Mouse (Mus musculus): ENCODE measurements around the gene Zfp583. TPM values are rescaled to one million over a fixed set of nuclear protein-coding genes. Genes with fewer than 3 reads are reported as not detected.

Zfp583 gene
- polyA plus RNA-seq, 1 experiment: 6.2 TPM

- H3K27ac ChIP-seq (ENCODE audit: insufficient read depth, low read length): peak within 1 kb of the TSS; percentile 42
- H3K4me3 ChIP-seq (ENCODE audit: insufficient read depth, low read length): peak within 1 kb of the TSS; percentile 54
- H3K4me1 ChIP-seq (ENCODE audit: control insufficient read depth, insufficient read depth, low read length): peaks cover 2% of the 10 kb centered on the region; the same call in 1 of the 2 replicates
- TF ChIP-seq CTCF (IDR thresholded peaks at IDR 0.05; ENCODE audit: borderline replicate concordance, insufficient read depth, low read length) (no peak), POLR2A (IDR thresholded peaks at IDR 0.05; ENCODE audit: low read depth, low read length) (peak; percentile 97)
Observed at GRCm38 (mm10) chr7:6285842-6286705, 45.0 kb downstream of the Zfp583 start, which contains the start of gene Zfp667. Gene Zfp667 (plus strand): TSS chr7:6286579.

DNA sequence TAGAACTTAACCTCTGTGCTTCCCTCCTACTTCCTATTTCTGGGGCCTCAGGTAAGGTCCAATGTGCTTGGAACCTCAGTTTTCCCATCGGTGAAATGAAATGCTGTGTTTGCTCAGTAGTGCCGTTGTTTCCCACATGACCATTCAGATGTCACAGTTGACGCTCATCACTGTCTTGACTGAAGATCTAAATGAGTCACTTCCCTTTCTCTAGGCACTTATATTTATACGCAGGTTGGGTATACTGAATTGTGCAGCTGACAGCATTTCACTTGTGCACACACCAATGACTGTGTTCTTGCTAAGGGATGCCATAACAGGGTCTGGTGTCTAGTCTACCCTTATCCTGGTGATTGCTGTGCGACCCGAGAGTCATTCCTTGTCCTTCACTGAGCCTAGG lies 45.7 kb downstream of the Zfp583 start:
- no peak for TF ChIP-seq POLR2A (IDR thresholded peaks at IDR 0.05; ENCODE audit: low read depth, low read length)
- Histone ChIP-seq H3K27ac (ENCODE audit: insufficient read depth, low read length) (0 out of 2 replicates have a peak overlapping the region, but pooled peaks have one; percentile 42), H3K4me1 (ENCODE audit: control insufficient read depth, insufficient read depth, low read length) (peaks cover 2% of the 10 kb centered on the region; the same call in 1 of the 2 replicates), H3K4me3 (ENCODE audit: insufficient read depth, low read length) (no peak overlapping the region)

DNA sequence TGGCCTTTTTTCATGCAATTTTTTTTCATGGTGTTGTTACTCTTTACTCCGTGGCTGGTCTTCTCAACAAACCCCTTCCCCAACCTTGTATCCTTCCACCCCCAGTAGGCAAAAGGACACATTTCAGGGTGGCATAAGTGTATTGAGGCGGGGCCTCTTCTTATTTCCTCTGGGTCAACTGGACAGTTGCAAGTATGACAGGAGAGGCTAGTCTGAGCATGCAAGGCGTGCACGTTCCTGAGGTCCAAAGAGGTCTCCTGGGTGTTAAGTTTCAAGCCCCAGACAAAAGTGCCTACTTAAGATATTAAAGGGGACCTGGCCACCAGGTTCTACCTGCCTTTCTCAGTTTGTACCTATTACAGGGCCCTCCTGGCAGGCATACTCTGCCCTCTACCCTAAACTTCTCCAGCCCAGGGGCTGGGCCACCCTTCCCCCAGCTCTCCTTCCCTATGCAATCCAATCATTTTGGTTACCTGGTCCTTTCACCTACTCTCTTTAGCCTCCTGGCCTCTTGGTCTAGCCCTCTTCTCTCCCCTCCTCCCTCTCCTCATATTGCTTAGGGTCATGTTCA lies 46.6 kb downstream of the Zfp583 start:
- H3K4me3 ChIP-seq (ENCODE audit: insufficient read depth, low read length): no peak overlapping the region
- peaks cover 2% of the 10 kb centered on the region; the same call in 1 of the 2 replicates for H3K4me1 ChIP-seq (ENCODE audit: control insufficient read depth, insufficient read depth, low read length)
- H3K27ac ChIP-seq (ENCODE audit: insufficient read depth, low read length): no peak overlapping the region
- TF ChIP-seq POLR2A (IDR thresholded peaks at IDR 0.05; ENCODE audit: low read depth, low read length) (no peak), CTCF (IDR thresholded peaks at IDR 0.05; ENCODE audit: borderline replicate concordance, insufficient read depth, low read length) (no peak)

GRCm38 (mm10) chr7:6283451-6284075 lies 47.5 kb downstream of the Zfp583 start:
- Histone ChIP-seq H3K4me1 (ENCODE audit: control insufficient read depth, insufficient read depth, low read length) (peaks cover 2% of the 10 kb centered on the region; the same call in 1 of the 2 replicates), H3K4me3 (ENCODE audit: insufficient read depth, low read length) (peak overlapping the region; percentile 73), H3K27ac (ENCODE audit: insufficient read depth, low read length) (peak overlapping the region; percentile 97)
- TF ChIP-seq CTCF (IDR thresholded peaks at IDR 0.05; ENCODE audit: borderline replicate concordance, insufficient read depth, low read length) (peak; percentile 61; the same call in 1 of the 2 replicates), POLR2A (IDR thresholded peaks at IDR 0.05; ENCODE audit: low read depth, low read length) (peak; percentile 46; the same call in 1 of the 2 replicates)

DNA sequence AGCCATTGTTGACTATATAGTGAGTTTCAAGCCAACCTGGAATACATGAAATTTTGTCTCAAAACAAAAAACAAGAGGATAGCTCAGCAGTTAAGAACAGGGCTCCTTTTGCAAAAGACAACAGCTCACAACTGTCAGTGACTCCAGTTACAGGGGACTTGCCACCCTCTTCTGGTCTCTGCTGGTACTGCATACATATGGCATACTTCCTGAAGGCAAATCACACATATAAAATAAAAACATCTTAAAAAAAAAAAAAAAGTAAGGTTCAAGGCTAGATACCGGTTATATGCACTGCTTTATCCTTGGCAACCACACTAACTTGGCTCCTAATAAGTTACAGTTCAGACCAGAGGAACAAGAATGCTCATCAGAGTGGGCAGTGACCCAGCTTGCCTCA lies 48.3 kb downstream of the Zfp583 start:
- TF ChIP-seq POLR2A (IDR thresholded peaks at IDR 0.05; ENCODE audit: low read depth, low read length) (no peak), CTCF (IDR thresholded peaks at IDR 0.05; ENCODE audit: borderline replicate concordance, insufficient read depth, low read length) (peak; percentile 40; the same call in 1 of the 2 replicates)
- peaks cover 2% of the 10 kb centered on the region; the same call in 1 of the 2 replicates for H3K4me1 ChIP-seq (ENCODE audit: control insufficient read depth, insufficient read depth, low read length)
- no peak overlapping the region for H3K27ac ChIP-seq (ENCODE audit: insufficient read depth, low read length)

DNA sequence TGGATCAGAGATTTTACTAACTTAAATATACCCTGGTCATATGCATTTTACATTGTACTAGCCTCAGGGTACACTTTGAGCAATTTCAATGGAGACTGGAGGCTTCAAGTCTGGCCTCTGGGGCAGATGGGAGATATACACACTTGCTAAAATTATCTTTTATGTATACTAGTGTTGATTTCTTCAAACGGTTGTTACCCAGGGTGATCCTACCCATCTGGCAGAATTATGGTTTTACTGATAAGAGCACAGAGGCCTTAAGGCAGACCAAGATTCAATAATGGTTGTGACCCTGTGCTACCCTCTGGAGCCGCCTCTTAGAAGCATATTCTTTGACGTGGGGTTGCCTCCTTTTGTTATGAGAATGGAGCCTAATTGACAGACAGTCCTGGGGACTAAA lies 53.2 kb downstream of the Zfp583 start:
- Histone ChIP-seq H3K4me3 (ENCODE audit: insufficient read depth, low read length) (no peak overlapping the region), H3K27ac (ENCODE audit: insufficient read depth, low read length) (no peak overlapping the region), H3K4me1 (ENCODE audit: control insufficient read depth, insufficient read depth, low read length) (no peaks in the 10 kb centered on the region)
- TF ChIP-seq CTCF (IDR thresholded peaks at IDR 0.05; ENCODE audit: borderline replicate concordance, insufficient read depth, low read length) (no peak), POLR2A (IDR thresholded peaks at IDR 0.05; ENCODE audit: low read depth, low read length) (no peak)

More for the DNA sequence above, 48.3 kb downstream of the Zfp583 start:
- peak overlapping the region; percentile 73 for H3K4me3 ChIP-seq (ENCODE audit: insufficient read depth, low read length)

DNA sequence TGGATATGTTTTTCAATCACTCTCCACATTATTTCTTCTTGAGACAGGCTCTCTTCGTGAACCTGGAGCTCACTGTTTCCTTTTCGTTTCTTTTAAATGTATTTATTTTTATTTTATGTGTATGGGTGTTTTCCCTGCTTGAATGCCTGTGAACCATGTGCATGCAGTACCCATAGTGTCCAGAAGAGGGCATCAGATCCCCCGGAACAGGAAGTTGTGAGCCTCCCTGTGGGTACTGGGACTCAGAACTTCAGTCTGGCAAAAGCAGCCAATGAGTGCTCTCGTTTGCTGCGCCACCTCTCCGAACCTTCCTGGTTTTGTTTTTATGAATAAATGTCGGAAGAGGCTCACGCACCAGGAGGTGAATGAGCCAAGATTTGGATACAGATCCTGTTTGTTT lies 65.4 kb downstream of the Zfp583 start:
- Histone ChIP-seq H3K4me1 (ENCODE audit: control insufficient read depth, insufficient read depth, low read length) (no peaks in the 10 kb centered on the region), H3K27ac (ENCODE audit: insufficient read depth, low read length) (no peak overlapping the region), H3K4me3 (ENCODE audit: insufficient read depth, low read length) (no peak overlapping the region)
- TF ChIP-seq CTCF (IDR thresholded peaks at IDR 0.05; ENCODE audit: borderline replicate concordance, insufficient read depth, low read length) (no peak), POLR2A (IDR thresholded peaks at IDR 0.05; ENCODE audit: low read depth, low read length) (no peak)

Other genes starting within 250 kb of the Zfp583 start
- gene Zfp787, start 175.3 kb downstream of the Zfp583 start, polyA plus RNA-seq (2011; ENCODE audit: insufficient read length, low read depth, missing spikeins): 14.2 and 19.0 TPM in 2 replicates
- gene Zfp444, start 159.1 kb downstream of the Zfp583 start, polyA plus RNA-seq (2011; ENCODE audit: insufficient read length, low read depth, missing spikeins): 15.2 and 20.9 TPM in 2 replicates
- not detected in 2 replicates for gene Galp, start 134.2 kb downstream of the Zfp583 start, polyA plus RNA-seq (2011; ENCODE audit: insufficient read length, low read depth, missing spikeins)
- not detected in 2 replicates for gene Zscan5b, start 109.0 kb downstream of the Zfp583 start, polyA plus RNA-seq (2011; ENCODE audit: insufficient read length, low read depth, missing spikeins)
- not detected in 2 replicates for gene Epp13, start 78.6 kb downstream of the Zfp583 start, polyA plus RNA-seq (2011; ENCODE audit: insufficient read length, low read depth, missing spikeins)
- 4.1 TPM in 2 replicates for gene Zfp667, start 44.7 kb downstream of the Zfp583 start, polyA plus RNA-seq (2011; ENCODE audit: insufficient read length, low read depth, missing spikeins)
- 0.82 and 1.4 TPM in 2 replicates for gene Gm3854, start 12.5 kb upstream of the Zfp583 start, polyA plus RNA-seq (2011; ENCODE audit: insufficient read length, low read depth, missing spikeins)
- gene Zfp78, start 32.0 kb upstream of the Zfp583 start, polyA plus RNA-seq (2011; ENCODE audit: insufficient read length, low read depth, missing spikeins): 3.3 and 3.6 TPM in 2 replicates
- gene Zfp28, start 52.0 kb upstream of the Zfp583 start, polyA plus RNA-seq (2011; ENCODE audit: insufficient read length, low read depth, missing spikeins): 9.3 and 10.5 TPM in 2 replicates
- gene Smim17, start 67.4 kb upstream of the Zfp583 start, polyA plus RNA-seq (2011; ENCODE audit: insufficient read length, low read depth, missing spikeins): not detected in 2 replicates
- not detected in 2 replicates for gene Gm20715, start 79.0 kb upstream of the Zfp583 start, polyA plus RNA-seq (2011; ENCODE audit: insufficient read length, low read depth, missing spikeins)
- not detected in 2 replicates for gene Olfr1344, start 107.4 kb upstream of the Zfp583 start, polyA plus RNA-seq (2011; ENCODE audit: insufficient read length, low read depth, missing spikeins)
- gene Olfr1336, start 124.9 kb upstream of the Zfp583 start, polyA plus RNA-seq (2011; ENCODE audit: insufficient read length, low read depth, missing spikeins): not detected in 2 replicates
- not detected in 2 replicates for gene Olfr1346, start 135.8 kb upstream of the Zfp583 start, polyA plus RNA-seq (2011; ENCODE audit: insufficient read length, low read depth, missing spikeins)
- gene Olfr5, start 155.7 kb upstream of the Zfp583 start, polyA plus RNA-seq (2011; ENCODE audit: insufficient read length, low read depth, missing spikeins): not detected in 2 replicates
- not detected in 2 replicates for gene Olfr1347, start 168.5 kb upstream of the Zfp583 start, polyA plus RNA-seq (2011; ENCODE audit: insufficient read length, low read depth, missing spikeins)
- gene Olfr1348, start 177.5 kb upstream of the Zfp583 start, polyA plus RNA-seq (2011; ENCODE audit: insufficient read length, low read depth, missing spikeins): not detected in 2 replicates
- not detected in 2 replicates for gene Olfr1349, start 191.7 kb upstream of the Zfp583 start, polyA plus RNA-seq (2011; ENCODE audit: insufficient read length, low read depth, missing spikeins)
- gene Olfr1350, start 233.6 kb upstream of the Zfp583 start, polyA plus RNA-seq (2011; ENCODE audit: insufficient read length, low read depth, missing spikeins): not detected in 2 replicates